Mouse (Mus musculus): ENCODE measurements around the gene Nsf.
"Not testable (repeated sequence)": the region's sequence is repeated elsewhere in the genome, so short reads cannot be mapped to it uniquely, and the experiment has no call there.

Nsf gene

DNA sequence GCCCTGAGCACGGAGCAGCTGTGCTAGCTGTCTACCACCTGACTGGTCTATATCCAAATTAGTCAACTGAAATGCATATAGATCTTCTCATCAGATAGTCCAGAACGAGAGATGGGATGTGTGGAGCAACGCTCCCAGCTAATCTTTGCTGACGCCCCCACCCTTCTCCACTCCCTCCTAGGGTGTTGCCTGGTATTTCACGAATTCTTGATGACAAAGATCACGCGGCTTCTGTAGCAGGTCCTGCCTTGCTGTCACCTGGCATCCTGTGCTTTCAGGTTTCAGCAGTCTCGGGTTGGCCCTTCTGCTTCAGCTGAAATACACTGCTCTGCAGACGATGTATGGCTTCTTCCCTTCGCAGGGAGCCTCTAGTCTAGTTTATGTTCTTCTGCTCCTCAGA is 61.0 kb downstream of the Nsf start:
- no peak for DNase-seq (ENCODE audit: low spot score in 2 of 2)

- no peak for DNase-seq (ENCODE audit: low spot score in 2 of 2)
Measured at GRCm38 (mm10) chr11:103891781-103892180, 62.1 kb downstream of the Nsf start.

GRCm38 (mm10) chr11:103890337-103891186 is 63.3 kb downstream of the Nsf start:
- no peak for DNase-seq (ENCODE audit: low spot score in 2 of 2)

- DNase-seq (ENCODE audit: low spot score in 2 of 2), result no peak
Measured at GRCm38 (mm10) chr11:103887724-103888410, 66.0 kb downstream of the Nsf start.

DNA sequence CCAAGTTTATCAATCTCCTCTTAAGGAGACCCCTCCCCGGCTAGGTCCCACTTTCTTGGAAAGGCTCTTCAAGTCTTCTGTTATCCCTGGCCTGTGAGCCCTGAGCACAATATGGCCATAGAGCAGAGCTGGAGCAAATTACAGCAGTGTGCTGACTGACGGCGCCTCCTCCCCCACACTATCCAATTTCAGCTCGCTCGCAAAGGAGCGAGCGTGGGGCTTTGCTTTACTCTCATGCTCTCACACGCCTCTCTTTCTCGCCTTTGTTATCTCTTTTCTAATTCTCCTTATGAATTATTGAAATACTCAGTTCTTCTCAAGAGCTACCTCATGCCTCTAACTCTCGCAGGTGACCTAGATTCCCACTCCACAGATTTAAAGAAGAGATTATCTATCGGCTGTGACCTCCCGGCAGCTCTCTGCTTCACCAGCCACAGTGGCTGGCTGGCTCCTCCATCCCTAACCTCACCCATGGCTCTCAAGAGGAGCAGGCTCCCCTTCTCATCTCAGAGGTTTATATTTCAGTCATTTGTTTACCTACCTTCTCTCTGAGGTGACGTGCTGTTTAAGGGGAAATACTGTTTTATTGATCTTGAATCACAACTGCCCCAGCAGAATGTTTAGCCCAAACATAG is 69.0 kb downstream of the Nsf start:
- no peak for DNase-seq (ENCODE audit: low spot score in 2 of 2)

DNA sequence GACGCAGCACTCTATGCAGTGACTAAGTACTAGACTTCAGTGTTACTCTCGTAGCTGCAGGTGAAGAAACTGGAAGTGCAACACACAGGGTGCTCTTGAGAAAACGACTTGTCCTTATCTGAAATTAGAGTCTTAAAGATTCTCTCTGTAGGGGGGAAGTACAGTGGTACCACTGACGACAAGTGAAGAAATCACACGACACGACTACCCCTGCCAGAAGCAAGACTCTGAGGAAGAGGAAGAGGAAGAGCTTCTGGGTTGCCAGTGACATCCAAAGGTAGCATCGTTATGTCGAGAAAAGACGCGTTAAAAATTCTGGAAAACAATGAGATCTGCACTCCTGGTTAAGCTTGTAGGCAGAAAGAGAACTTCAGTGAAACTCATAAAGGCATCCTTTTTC is 70.1 kb downstream of the Nsf start:
- no peak for DNase-seq (ENCODE audit: low spot score in 2 of 2)

GRCm38 (mm10) chr11:103879476-103879875 is 74.4 kb downstream of the Nsf start:
- DNase-seq (ENCODE audit: low spot score in 2 of 2), result not testable (repeated sequence)

DNA sequence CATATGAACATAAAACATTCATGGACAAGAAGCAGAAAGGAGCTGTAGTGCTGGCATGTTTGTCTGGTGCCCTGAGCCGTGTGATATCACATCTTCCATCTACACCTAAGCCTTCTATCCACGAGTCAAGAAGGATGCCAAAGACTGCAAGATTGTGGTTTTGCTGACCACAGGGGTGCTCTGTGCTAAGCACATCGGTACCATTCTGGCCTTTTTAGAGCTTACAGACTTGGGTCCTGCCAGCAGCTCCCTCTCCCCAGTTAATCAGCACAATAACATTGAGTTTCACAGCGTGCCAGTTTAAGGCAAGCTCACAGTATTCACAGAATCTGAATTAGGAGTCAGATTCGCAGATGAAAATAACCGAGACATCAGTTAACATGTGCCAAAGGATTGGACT is 75.4 kb downstream of the Nsf start:
- no peak for DNase-seq (ENCODE audit: low spot score in 2 of 2)

DNA sequence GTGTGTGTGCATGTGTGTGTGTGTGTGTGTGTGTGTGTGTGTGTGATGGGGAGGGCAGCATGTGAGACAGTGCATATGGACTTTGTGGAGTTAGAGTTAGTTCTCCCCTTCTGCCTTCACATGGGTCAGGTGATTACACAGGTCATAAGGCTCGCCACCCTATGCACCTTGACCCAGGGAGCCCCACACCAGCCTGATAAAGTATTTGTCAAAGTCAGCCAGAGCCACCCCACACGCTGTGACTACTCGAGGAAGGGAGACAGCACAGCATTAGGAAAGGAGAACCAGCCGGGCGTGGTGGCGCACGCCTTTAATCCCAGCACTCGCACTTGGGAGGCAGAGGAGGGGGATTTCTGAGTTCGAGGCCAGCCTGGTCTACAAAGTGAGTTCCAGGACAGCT is 83.5 kb downstream of the Nsf start:
- DNase-seq (ENCODE audit: low spot score in 2 of 2), result no peak

DNA sequence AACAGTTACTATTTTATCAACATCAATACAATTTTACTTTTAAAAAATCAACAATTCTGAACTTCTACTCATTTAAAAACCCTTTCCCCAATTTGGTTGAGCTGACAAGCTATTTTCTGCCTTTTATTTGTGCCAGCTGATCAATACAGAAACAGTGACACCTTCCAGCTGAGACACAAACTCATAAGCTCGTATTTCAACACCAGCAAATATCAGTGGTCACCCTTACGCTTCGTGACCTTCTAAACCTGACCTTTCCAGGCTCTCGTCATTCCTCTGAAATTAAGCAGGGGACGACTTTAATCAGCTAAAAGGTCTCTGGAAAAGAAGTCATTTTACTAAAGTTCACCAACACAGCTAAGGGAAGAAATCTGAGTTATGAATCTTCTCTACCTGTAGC is 86.2 kb downstream of the Nsf start:
- no peak for DNase-seq (ENCODE audit: low spot score in 2 of 2)

GRCm38 (mm10) chr11:103865346-103865745 is 88.5 kb downstream of the Nsf start:
- no peak for DNase-seq (ENCODE audit: low spot score in 2 of 2)

DNA sequence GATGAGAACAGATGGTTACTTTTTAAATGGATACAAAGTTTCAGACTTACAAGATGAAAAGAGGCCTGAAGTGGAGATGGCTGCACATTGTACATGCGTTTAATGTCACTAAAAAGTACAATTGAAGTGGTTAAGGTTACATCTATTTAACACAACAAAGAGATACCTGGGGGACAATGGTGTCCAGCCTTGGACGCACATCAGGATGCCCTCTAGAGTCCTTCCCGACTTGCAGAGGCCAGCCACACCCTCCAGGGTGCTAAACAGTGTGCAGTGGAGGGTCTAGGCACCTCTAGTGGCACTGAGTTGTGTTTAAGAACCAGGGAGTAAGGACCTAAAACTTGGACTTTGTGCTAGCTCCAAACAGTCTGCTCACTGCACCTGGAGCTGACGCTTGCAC is 89.4 kb downstream of the Nsf start:
- DNase-seq (ENCODE audit: low spot score in 2 of 2), result no peak

- no peak for DNase-seq (ENCODE audit: low spot score in 2 of 2)
Measured at GRCm38 (mm10) chr11:103862951-103863350, 90.9 kb downstream of the Nsf start.

DNA sequence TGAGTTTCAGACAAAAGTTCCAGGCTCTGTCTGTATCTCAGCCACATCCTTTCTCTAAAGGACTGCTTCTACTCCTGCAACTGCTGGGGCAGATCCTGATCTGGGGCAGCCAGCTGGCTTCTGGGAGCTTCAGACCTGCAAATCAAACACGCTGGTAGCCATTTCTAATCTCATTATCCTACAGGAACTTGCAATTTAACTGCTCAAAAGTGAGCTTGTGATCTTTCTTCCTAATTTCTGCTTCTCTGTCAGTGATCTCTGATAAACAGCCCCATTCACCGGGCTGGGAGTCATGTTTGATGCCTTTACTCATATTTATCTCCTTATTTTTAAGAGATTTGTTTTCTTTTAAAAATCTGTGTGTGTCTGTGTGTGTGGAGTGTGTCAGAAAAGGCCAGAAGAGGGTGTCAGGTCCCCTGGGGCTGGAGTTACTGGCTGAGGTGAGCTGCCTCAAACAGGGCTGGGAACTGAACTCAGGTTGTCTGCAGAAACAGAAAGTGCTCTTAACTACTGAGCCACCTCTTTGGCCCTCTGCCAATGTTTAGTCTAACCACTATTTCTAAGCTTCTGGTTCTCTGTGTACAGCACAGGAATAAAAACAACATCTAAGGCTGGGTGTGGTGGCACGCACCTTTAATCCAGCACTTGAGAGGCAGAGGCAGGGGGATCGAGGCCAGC is 93.8 kb downstream of the Nsf start:
- DNase-seq (ENCODE audit: low spot score in 2 of 2), result no peak

DNA sequence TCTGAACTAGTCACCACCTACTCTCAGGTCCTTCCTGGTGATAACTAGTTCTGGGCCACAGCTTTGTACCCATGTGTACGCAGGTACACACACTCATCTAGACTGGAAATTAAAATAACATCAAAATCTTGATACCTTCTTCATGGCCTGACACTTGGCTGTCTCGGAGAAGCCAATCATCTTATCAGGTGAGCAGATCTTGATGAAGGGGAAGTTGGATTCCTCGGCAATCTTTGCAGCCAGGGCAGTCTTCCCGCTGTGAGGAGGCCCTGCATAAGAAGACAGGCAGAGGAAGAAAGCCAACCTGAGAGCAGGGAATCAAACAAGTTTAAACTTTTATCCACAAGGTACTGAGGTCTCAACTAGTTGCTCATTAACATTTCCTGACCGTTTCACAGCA is 95.1 kb downstream of the Nsf start:
- DNase-seq (ENCODE audit: low spot score in 2 of 2), result no peak

DNA sequence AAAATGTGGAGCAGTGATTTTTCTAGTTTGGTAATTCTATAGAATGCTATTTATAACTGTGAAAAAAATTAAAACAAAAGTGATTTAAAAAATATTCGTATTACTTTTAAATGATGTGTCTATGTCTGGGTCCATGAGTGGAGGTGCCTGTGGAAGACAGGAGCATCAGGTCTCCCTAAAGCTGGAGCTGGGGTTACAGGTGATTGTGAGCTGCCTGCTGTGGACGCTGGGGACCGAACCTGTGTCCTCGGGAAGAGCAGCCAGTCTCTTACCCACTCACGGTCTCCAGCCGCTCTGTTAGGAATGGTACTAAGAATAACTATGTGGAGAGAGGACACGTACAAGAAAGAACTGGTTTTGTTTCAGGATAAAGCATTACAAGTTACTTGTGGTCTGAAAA is 97.2 kb downstream of the Nsf start:
- no peak for DNase-seq (ENCODE audit: low spot score in 2 of 2)

DNA sequence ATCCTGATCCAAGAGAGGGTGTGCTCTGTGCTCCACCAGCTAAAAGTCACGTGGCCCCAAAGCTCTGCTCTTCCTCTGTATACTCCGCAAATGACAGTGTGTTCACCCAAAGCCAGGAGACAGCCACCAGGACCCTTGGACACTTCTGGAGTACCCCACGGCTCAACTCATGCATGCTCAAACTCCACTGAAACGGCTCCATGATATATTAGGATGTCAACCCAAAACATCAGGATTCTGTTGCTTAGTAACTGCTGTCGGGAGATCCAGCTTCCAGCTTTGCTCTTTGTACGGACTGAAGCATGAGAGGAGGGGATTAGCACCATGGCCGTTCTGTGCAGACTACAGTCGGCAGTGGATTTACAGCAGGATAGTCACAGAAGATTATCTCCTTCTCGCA is 99.6 kb downstream of the Nsf start:
- DNase-seq (ENCODE audit: low spot score in 2 of 2), result no peak

- no peak for DNase-seq (ENCODE audit: low spot score in 2 of 2)
Measured at GRCm38 (mm10) chr11:103853284-103853920, 100.5 kb downstream of the Nsf start.

GRCm38 (mm10) chr11:103852590-103853283 is 101.1 kb downstream of the Nsf start:
- DNase-seq (ENCODE audit: low spot score in 2 of 2), result no peak

DNA sequence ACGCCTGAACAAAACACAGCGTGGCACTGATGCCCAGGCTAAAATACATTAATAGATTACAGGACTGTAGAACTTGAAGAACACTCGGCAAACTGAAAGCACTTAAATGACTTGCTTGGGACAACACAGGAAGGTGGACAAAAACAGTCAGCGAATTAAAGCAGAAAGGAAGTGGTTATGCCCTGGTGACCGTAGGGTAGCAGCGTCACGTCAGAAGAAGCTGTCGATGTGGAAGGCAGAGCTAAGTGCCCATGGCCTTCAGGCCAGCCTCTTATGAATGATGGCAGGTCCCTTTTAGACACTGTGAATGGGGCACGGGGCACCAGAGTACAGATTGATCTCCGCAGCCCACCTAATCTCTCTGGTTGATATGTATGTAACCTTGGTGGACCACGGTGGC is 105.6 kb downstream of the Nsf start:
- no peak for DNase-seq (ENCODE audit: low spot score in 2 of 2)

DNA sequence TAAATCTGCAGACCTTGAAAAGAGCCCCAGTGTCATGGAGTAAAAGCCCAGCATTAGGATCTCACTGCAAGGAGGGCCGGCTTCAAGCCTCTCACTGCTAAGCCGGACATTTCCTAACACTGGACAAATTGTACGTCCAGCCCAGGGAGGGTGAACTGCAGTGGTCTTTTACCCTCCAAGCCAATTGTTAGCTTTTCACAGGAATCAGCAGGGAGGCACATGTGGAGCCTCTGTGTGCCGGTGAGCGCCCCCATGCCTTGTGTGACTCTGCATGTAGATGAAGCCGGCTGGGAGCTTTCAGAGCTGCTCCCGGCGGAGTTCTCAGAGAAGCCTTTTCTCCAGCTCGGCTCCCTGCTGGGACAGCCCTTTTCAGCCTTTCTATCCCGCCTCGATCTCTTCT is 113.0 kb downstream of the Nsf start:
- DNase-seq (ENCODE audit: low spot score in 2 of 2), result peak; percentile 34 to 53

Data from frontal cortex, postnatal 10 days (tissue).